Mouse (Mus musculus) olfactory bulb, adult 2 months (tissue): ENCODE results near the gene Akr1d1.

Source experiments
- CTCF ChIP-seq: fragments of 200-500 bp; IDR thresholded peaks from 2 replicates; pipeline ENCODE4 v1.5.1; 2012; ENCODE audit warnings: low read depth, mild to moderate bottlenecking, low read length, moderate library complexity; ENCODE audit not compliant: insufficient read depth
- POLR2A ChIP-seq: fragments of 200-500 bp; IDR thresholded peaks from 2 replicates; pipeline ENCODE4 v1.6.1; 2012; ENCODE audit warnings: mild to moderate bottlenecking, low read depth, low read length, moderate library complexity; ENCODE audit not compliant: insufficient read depth

DNA sequence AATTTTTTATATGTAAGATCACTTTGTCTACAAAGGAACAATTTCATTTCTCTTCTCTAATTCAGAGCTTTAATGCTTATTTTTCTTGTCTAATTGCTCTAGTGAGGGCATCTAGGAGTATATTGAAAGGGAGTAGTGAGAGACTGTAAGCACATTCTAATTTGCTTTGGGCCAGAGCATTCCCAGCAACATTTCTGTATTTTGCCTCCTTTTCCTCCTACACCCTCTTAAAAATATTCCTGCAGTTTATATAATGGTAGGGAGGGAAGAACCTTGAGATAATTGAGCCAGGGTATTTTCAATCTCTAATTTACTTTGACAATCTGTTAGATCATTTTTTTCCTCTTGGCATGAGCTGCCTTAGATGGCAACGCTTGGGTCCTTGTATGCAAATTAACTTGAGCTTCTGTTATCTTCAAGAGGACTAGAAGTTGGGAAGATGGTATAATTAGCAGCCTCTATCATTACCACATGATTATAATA, 45.3 kb upstream of the Akr1d1 start:
- TF ChIP-seq CTCF = no peak
- no peak for TF ChIP-seq POLR2A
